Mouse (Mus musculus) liver, embryonic 15.5 days (tissue): Measurements from ENCODE around the gene Ftsj3. TPM values are rescaled to one million over a fixed set of nuclear protein-coding genes. Genes with fewer than 3 reads are reported as not detected.

Experiments
- ATAC-seq: fragments of 200-750 bp; cut with Nextera tagmentation; 2 replicates; pipeline ENCODE4 v1.8.0; 2017; ENCODE audit warnings: moderate number of reproducible peaks, mild to moderate bottlenecking, moderate library complexity; ENCODE audit not compliant: insufficient read depth
- H3K27ac ChIP-seq: fragments of 300-500 bp; sonication (generic); replicated peaks from 2 replicates; pipeline ENCODE4 v1.5.1; 2015; ENCODE audit warnings: mild to moderate bottlenecking, inconsistent platforms
- H3K27me3 ChIP-seq: fragments of 300-500 bp; sonication (generic); 2 replicates; pipeline ENCODE4 v1.6.1; 2015; ENCODE audit warnings: mild to moderate bottlenecking, inconsistent platforms
- H3K36me3 ChIP-seq: fragments of 300-500 bp; sonication (generic); replicated peaks from 2 replicates; pipeline ENCODE4 v1.6.1; 2015; ENCODE audit warnings: moderate library complexity, mild to moderate bottlenecking, inconsistent platforms
- H3K4me1 ChIP-seq: fragments of 300-500 bp; sonication (generic); replicated peaks from 2 replicates; pipeline ENCODE4 v1.6.1; 2015; ENCODE audit warnings: inconsistent platforms
- H3K4me2 ChIP-seq: fragments of 300-500 bp; sonication (generic); 2 replicates; pipeline ENCODE4 v1.6.1; 2015; ENCODE audit warnings: moderate library complexity, mild to moderate bottlenecking, inconsistent platforms
- H3K4me3 ChIP-seq: fragments of 300-500 bp; sonication (generic); replicated peaks from 2 replicates; pipeline ENCODE4 v1.5.1; 2015; ENCODE audit warnings: mild to moderate bottlenecking, inconsistent platforms
- H3K9ac ChIP-seq: fragments of 300-500 bp; sonication (generic); 2 replicates; pipeline ENCODE4 v1.6.1; 2015; ENCODE audit warnings: moderate library complexity, mild to moderate bottlenecking, inconsistent platforms
- H3K9me3 ChIP-seq: fragments of 300-500 bp; sonication (generic); replicated peaks from 2 replicates; pipeline ENCODE4 v1.6.1; 2016; ENCODE audit warnings: inconsistent platforms
- WGBS: fragments of 180-500 bp; shearing (Covaris S2); methylation state at CpG from one replicate; pipeline ENCODE4 v1.1.7; 2015; ENCODE audit warnings: mixed read lengths; ENCODE audit not compliant: insufficient replicate concordance; 5-methylcytosine and 5-hydroxymethylcytosine counted together
- polyA plus RNA-seq: library from polyadenylated mRNA; unstranded; fragments of >200 nt; fragmentation: Nextera tagmentation; extraction: Ambion mirVana; gene quantifications from 2 replicates; pipeline ENCODE4 v1.2.1, GENCODE M21; 2015

Gene Ftsj3
- polyA plus RNA-seq, 1 experiment from 2014 or later = 30.2 TPM

DNA sequence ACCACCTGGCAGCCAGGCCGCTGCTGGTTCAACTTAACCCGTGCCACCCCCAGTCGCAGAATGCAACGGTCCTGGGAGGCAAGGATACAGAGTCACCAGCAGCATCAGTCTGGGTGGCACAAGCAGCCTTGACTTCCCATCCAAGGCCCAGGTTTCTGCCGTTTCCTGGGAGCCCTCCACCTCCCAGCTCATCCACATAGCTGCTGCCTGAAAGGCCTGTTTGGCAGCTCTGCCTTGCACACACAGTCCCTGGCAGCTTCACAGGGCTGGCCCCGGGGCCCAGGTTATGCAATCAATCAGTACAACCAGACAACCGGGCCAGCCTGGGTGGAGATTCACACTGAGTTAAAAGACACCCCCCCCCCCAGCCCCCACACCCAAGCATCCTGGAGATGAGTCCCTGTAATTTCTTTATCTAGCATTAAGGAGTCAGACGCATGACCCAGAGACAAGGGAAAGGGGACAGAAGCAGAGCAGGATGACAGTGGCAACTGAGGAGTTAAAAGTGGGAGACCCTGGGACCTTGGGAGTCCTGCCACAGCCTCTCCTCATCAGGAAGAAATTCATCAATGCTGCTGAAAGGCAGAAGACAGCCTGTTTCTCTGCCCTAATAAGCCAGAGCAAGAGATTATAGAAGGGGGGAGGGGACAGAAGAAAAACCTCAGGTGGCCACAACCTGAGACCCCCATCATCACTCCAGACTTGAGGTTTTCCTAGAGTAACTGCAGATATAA is 12.6 kb upstream of the Ftsj3 start:
- H3K4me3 ChIP-seq = no peak overlapping the region
- H3K27me3 ChIP-seq = no peaks in the 10 kb centered on the region
- no peak overlapping the region for H3K27ac ChIP-seq
- H3K9ac ChIP-seq = no peak overlapping the region
- H3K9me3 ChIP-seq = no peaks in the 10 kb centered on the region
- H3K36me3 ChIP-seq = peaks cover 50% of the 10 kb centered on the region
- ATAC-seq = no peak
- H3K4me1 ChIP-seq = peaks cover 48% of the 10 kb centered on the region
- H3K4me2 ChIP-seq = 0 out of 2 replicates have a peak overlapping the region, but pooled peaks have one; percentile 12
- WGBS = 62% methylated on average over 8 of the region's 8 CpGs

DNA sequence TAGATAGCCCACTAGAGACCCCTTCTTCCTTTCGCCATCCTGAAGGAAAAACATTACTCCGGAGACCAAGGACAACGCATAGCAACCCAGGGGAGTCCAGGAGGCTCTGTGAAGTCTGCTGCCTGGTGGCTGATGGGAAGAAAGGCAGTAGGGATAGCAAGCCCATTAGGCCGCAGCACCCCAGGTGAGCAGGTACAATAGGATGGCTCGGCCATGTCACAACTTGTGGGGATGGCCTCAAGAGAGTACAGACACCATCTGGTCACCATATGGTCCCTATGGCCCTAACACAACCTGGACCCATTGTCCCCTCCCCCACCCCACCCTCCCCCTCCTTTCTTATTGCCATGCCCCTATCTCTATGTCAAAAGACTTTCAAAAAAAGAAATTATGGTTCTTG is 12.0 kb upstream of the Ftsj3 start:
- no peak overlapping the region for H3K27ac ChIP-seq
- H3K4me1 ChIP-seq = peaks cover 44% of the 10 kb centered on the region
- H3K9ac ChIP-seq = no peak overlapping the region

GRCm38 (mm10) chr11:106267311-106267852 is 11.5 kb upstream of the Ftsj3 start:
- Histone ChIP-seq H3K4me3 (no peak overlapping the region), H3K36me3 (peaks cover 61% of the 10 kb centered on the region), H3K4me2 (no peak overlapping the region), H3K27ac (no peak overlapping the region), H3K9ac (no peak overlapping the region), H3K9me3 (no peaks in the 10 kb centered on the region), H3K27me3 (no peaks in the 10 kb centered on the region), H3K4me1 (peaks cover 44% of the 10 kb centered on the region)
- WGBS = 81% methylated on average over 15 of the region's 15 CpGs
- no peak for ATAC-seq

More for the DNA sequence above, 12.0 kb upstream of the Ftsj3 start:
- H3K4me3 ChIP-seq = no peak overlapping the region
- no peaks in the 10 kb centered on the region for H3K27me3 ChIP-seq
- ATAC-seq = no peak
- H3K4me2 ChIP-seq = no peak overlapping the region
- H3K9me3 ChIP-seq = no peaks in the 10 kb centered on the region
- 81% methylated on average over 5 of the region's 5 CpGs for WGBS
- H3K36me3 ChIP-seq = peaks cover 56% of the 10 kb centered on the region

DNA sequence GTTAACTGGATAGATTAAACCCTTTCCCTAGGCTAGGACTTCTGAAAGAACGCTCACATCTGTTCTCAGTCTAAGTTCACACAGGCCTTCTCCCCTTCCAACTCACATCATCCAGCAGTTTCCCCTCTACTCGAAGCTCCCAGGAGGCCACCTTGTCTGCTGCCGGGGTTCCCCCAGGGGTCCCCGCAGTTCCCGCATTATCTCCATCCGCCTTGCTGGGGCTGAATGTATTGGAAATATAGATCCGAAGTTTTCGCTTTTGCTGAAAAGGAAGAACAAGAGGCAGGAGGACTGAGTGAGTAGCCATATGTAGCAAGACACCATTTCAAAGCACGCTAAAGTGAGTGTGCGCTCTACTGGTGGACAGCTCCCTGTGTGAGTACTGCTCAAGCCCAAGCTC is 10.6 kb upstream of the Ftsj3 start:
- Histone ChIP-seq H3K4me3 (no peak overlapping the region), H3K27me3 (no peaks in the 10 kb centered on the region), H3K4me2 (no peak overlapping the region), H3K9ac (no peak overlapping the region), H3K27ac (no peak overlapping the region), H3K9me3 (no peaks in the 10 kb centered on the region), H3K4me1 (peaks cover 40% of the 10 kb centered on the region), H3K36me3 (peaks cover 71% of the 10 kb centered on the region)
- no peak for ATAC-seq
- WGBS = 85% methylated on average over 10 of the region's 10 CpGs

DNA sequence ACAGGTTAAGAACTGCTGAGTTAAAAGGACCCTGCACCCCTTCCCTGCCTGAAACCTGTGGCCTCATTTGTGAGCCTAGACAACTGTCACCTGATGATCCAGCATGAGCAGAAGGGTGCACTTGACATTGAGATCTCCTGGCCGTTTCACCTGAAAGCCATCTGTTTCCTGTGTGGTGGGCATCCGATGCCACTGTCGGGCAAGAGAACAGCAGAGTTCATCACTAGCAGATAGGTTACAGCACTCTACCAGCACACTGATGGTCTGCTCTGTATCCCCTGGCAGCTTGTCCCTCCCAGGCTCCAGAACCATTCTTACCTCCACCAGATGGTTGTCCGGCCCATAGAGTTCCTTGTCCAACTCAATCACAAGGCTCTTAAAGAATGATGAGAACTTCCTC is 9.7 kb upstream of the Ftsj3 start:
- peaks cover 79% of the 10 kb centered on the region for H3K36me3 ChIP-seq
- H3K27me3 ChIP-seq = no peaks in the 10 kb centered on the region
- no peak overlapping the region for H3K27ac ChIP-seq
- WGBS = 74% methylated on average over 4 of the region's 4 CpGs
- no peak overlapping the region for H3K4me3 ChIP-seq
- H3K9me3 ChIP-seq = no peaks in the 10 kb centered on the region
- H3K4me2 ChIP-seq = no peak overlapping the region
- ATAC-seq = no peak
- H3K4me1 ChIP-seq = peaks cover 32% of the 10 kb centered on the region
- H3K9ac ChIP-seq = no peak overlapping the region

- H3K4me2 ChIP-seq = no peak overlapping the region
- H3K4me3 ChIP-seq = no peak overlapping the region
- no peak overlapping the region for H3K9ac ChIP-seq
- H3K27me3 ChIP-seq = no peaks in the 10 kb centered on the region
- ATAC-seq = no peak
- H3K27ac ChIP-seq = no peak overlapping the region
- H3K36me3 ChIP-seq = peaks cover 81% of the 10 kb centered on the region
- WGBS = 87% methylated on average over 15 of the region's 15 CpGs
- H3K4me1 ChIP-seq = peaks cover 26% of the 10 kb centered on the region
- H3K9me3 ChIP-seq = no peaks in the 10 kb centered on the region
Measured at GRCm38 (mm10) chr11:106264988-106265387, 9.1 kb upstream of the Ftsj3 start.

- no peak overlapping the region for H3K9ac ChIP-seq
- H3K4me2 ChIP-seq = no peak overlapping the region
- no peak overlapping the region for H3K4me3 ChIP-seq
- WGBS = 77% methylated on average over 9 of the region's 9 CpGs
- H3K27me3 ChIP-seq = no peaks in the 10 kb centered on the region
- ATAC-seq = no peak
- peaks cover 19% of the 10 kb centered on the region for H3K4me1 ChIP-seq
- H3K9me3 ChIP-seq = no peaks in the 10 kb centered on the region
- H3K27ac ChIP-seq = no peak overlapping the region
- peaks cover 91% of the 10 kb centered on the region for H3K36me3 ChIP-seq
Measured at GRCm38 (mm10) chr11:106263963-106264362, 8.1 kb upstream of the Ftsj3 start.

GRCm38 (mm10) chr11:106260826-106261450 is 5.1 kb upstream of the Ftsj3 start:
- Histone ChIP-seq H3K4me1 (peaks cover 18% of the 10 kb centered on the region), H3K9me3 (no peaks in the 10 kb centered on the region), H3K4me3 (no peak overlapping the region), H3K27me3 (no peaks in the 10 kb centered on the region), H3K4me2 (no peak overlapping the region), H3K36me3 (peaks cover 83% of the 10 kb centered on the region), H3K9ac (no peak overlapping the region), H3K27ac (no peak overlapping the region)
- ATAC-seq = no peak
- 82% methylated on average over 14 of the region's 14 CpGs for whole genome bisulfite sequencing

DNA sequence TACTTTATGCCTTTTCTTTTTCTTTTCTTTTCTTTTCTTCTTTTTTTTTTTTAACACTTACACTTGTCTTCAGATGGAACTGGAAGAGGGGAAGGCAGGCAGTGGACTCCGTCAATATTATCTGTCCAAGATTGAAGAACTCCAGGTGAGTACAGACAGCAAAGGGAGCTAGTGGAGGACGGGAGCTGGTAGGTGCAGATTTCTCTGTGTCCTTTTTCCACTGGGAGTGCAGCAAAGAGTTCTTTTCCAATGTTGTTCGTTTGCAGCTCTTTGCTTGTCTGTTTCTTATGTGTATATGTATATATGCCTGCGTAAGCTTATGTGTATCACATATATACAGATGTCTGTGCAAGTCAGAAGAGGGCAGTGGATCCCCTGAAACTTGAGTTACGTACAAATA is 896 bp upstream of the Ftsj3 start:
- 51% methylated on average over 5 of the region's 5 CpGs for WGBS
- Histone ChIP-seq H3K4me2 (peak overlapping the region; percentile 90), H3K9me3 (no peaks in the 10 kb centered on the region), H3K36me3 (peaks cover 67% of the 10 kb centered on the region), H3K27me3 (no peaks in the 10 kb centered on the region), H3K4me1 (peaks cover 35% of the 10 kb centered on the region), H3K9ac (peak overlapping the region; percentile 89), H3K4me3 (peak overlapping the region; percentile 88), H3K27ac (peak overlapping the region; percentile 85)
- ATAC-seq = no peak

- peak overlapping the region; percentile 85 for H3K27ac ChIP-seq
- H3K9me3 ChIP-seq = no peaks in the 10 kb centered on the region
- peaks cover 70% of the 10 kb centered on the region for H3K36me3 ChIP-seq
- H3K27me3 ChIP-seq = no peaks in the 10 kb centered on the region
- peaks cover 35% of the 10 kb centered on the region for H3K4me1 ChIP-seq
- ATAC-seq = no peak
- peak overlapping the region; percentile 89 for H3K9ac ChIP-seq
- peak overlapping the region; percentile 88 for H3K4me3 ChIP-seq
- H3K4me2 ChIP-seq = peak overlapping the region; percentile 90
- WGBS = 2% methylated on average over 22 of the region's 22 CpGs
Measured at GRCm38 (mm10) chr11:106255174-106255573, 705 bp downstream of the Ftsj3 start.

GRCm38 (mm10) chr11:106254767-106255166 is 1.1 kb downstream of the Ftsj3 start:
- no peaks in the 10 kb centered on the region for H3K9me3 ChIP-seq
- ATAC-seq = no peak
- H3K36me3 ChIP-seq = peaks cover 71% of the 10 kb centered on the region
- 10% methylated on average over 2 of the region's 2 CpGs for WGBS
- H3K4me1 ChIP-seq = peaks cover 35% of the 10 kb centered on the region
- no peaks in the 10 kb centered on the region for H3K27me3 ChIP-seq
- H3K4me2 ChIP-seq = peak overlapping the region; percentile 90
- peak overlapping the region; percentile 89 for H3K9ac ChIP-seq
- H3K27ac ChIP-seq = no peak overlapping the region
- peak overlapping the region; percentile 88 for H3K4me3 ChIP-seq
